Mouse (Mus musculus) midbrain, embryonic 11.5 days (tissue): Measurements from ENCODE around the gene Tshz3. TPM values are rescaled to one million over a fixed set of nuclear protein-coding genes. Genes with fewer than 3 reads are reported as not detected.
A peak's percentile ranks its signal among the peaks of the same experiment; 100 is the strongest.

Experiments
- ATAC-seq: fragments of 200-750 bp; cut with Nextera tagmentation; 2 replicates; pipeline ENCODE4 v1.8.0; 2017; ENCODE audit warnings: moderate TSS enrichment, moderate library complexity; ENCODE audit not compliant: low FRiP score
- DNase-seq: peaks from one replicate; pipeline ENCODE4 v3.0.0; 2015; ENCODE audit warnings: low spot score; ENCODE audit errors: missing footprints
- H3K27ac ChIP-seq: fragments of 300-500 bp; sonication (generic); 2 replicates; pipeline ENCODE4 v1.5.1; 2014; ENCODE audit warnings: low read depth, low read length
- H3K27me3 ChIP-seq: fragments of 300-500 bp; sonication (generic); 2 replicates; pipeline ENCODE4 v1.6.1; 2014; ENCODE audit warnings: mild to moderate bottlenecking, low read length, moderate library complexity, mixed read lengths; ENCODE audit not compliant: control insufficient read depth, insufficient read depth
- H3K36me3 ChIP-seq: fragments of 300-500 bp; sonication (generic); 2 replicates; pipeline ENCODE4 v1.6.1; 2014; ENCODE audit warnings: mild to moderate bottlenecking, low read length, moderate library complexity, mixed read lengths; ENCODE audit not compliant: control insufficient read depth, insufficient read depth
- H3K4me1 ChIP-seq: fragments of 300-500 bp; sonication (generic); 2 replicates; pipeline ENCODE4 v1.6.1; 2014; ENCODE audit warnings: low read length; ENCODE audit not compliant: control insufficient read depth, insufficient read depth
- H3K4me2 ChIP-seq: fragments of 300-500 bp; sonication (generic); 2 replicates; pipeline ENCODE4 v1.6.1; 2014; ENCODE audit warnings: mild to moderate bottlenecking, moderate library complexity
- H3K4me3 ChIP-seq: fragments of 300-500 bp; sonication (generic); 2 replicates; pipeline ENCODE4 v1.5.1; 2014; ENCODE audit warnings: low read depth, low read length
- H3K9ac ChIP-seq: fragments of 300-500 bp; sonication (generic); 2 replicates; pipeline ENCODE4 v1.6.1; 2014; ENCODE audit warnings: low read length
- H3K9me3 ChIP-seq: fragments of 300-500 bp; sonication (generic); 2 replicates; pipeline ENCODE4 v1.6.1; 2016; ENCODE audit warnings: low read length; ENCODE audit not compliant: control insufficient read depth
- WGBS: fragments of 180-500 bp; shearing (Covaris S2); extraction: QIAGEN DNeasy Blood & Tissue Kit; methylation state at CpG from one replicate; pipeline ENCODE4 v1.1.7; 2014; 5-methylcytosine and 5-hydroxymethylcytosine counted together
- polyA plus RNA-seq: library from polyadenylated mRNA; unstranded; fragments of >200 nt; fragmentation: Nextera tagmentation; extraction: Ambion mirVana; gene quantifications from 2 replicates; pipeline ENCODE4 v1.2.1, GENCODE M21; 2014

Gene Tshz3
- polyA plus RNA-seq, 1 experiment from 2014 or later = 4.1 TPM

- peak; percentile 70 for ATAC-seq
- H3K4me2 ChIP-seq = peak overlapping the region; percentile 42; the same call in 1 of the 2 replicates
Observed at GRCm38 (mm10) chr7:36678510-36678909, 19.4 kb upstream of the Tshz3 start.

GRCm38 (mm10) chr7:36679031-36679618, 18.8 kb upstream of the Tshz3 start:
- H3K9me3 ChIP-seq = no peaks in the 10 kb centered on the region
- H3K9ac ChIP-seq = no peak overlapping the region
- peak overlapping the region; percentile 42 for H3K4me2 ChIP-seq
- H3K4me1 ChIP-seq = peaks cover 19% of the 10 kb centered on the region
- ATAC-seq (peak; percentile 62), DNase-seq (peak; percentile 92)
- H3K27me3 ChIP-seq = peaks cover 16% of the 10 kb centered on the region
- no peak overlapping the region for H3K4me3 ChIP-seq
- H3K27ac ChIP-seq = no peak overlapping the region
- WGBS = 4% methylated on average over 9 of the region's 9 CpGs
- H3K36me3 ChIP-seq = no peaks in the 10 kb centered on the region

More at GRCm38 (mm10) chr7:36678510-36678909, 19.4 kb upstream of the Tshz3 start:
- Histone ChIP-seq H3K36me3 (no peaks in the 10 kb centered on the region), H3K4me3 (no peak overlapping the region), H3K27ac (no peak overlapping the region), H3K9ac (no peak overlapping the region), H3K27me3 (peaks cover 16% of the 10 kb centered on the region), H3K4me1 (peaks cover 19% of the 10 kb centered on the region), H3K9me3 (no peaks in the 10 kb centered on the region)
- under 1% methylated on average over 10 of the region's 10 CpGs for WGBS
- peak; percentile 89 for DNase-seq

GRCm38 (mm10) chr7:36679866-36680458, 18.0 kb upstream of the Tshz3 start:
- Histone ChIP-seq H3K36me3 (no peaks in the 10 kb centered on the region), H3K27ac (no peak overlapping the region), H3K9me3 (no peaks in the 10 kb centered on the region), H3K4me2 (peak overlapping the region; percentile 42), H3K4me3 (peak overlapping the region; percentile 10; the same call in 1 of the 2 replicates), H3K9ac (no peak overlapping the region), H3K4me1 (peaks cover 19% of the 10 kb centered on the region), H3K27me3 (peaks cover 16% of the 10 kb centered on the region)
- under 1% methylated on average over 16 of the region's 18 CpGs for WGBS
- peak; percentile 93 for DNase-seq
- peak; percentile 54; the same call in 1 of the 2 replicates for ATAC-seq

- Histone ChIP-seq H3K27ac (no peak overlapping the region), H3K4me1 (no peaks in the 10 kb centered on the region), H3K36me3 (no peaks in the 10 kb centered on the region), H3K4me2 (no peak overlapping the region), H3K4me3 (no peak overlapping the region), H3K27me3 (peaks cover 33% of the 10 kb centered on the region), H3K9ac (no peak overlapping the region), H3K9me3 (no peaks in the 10 kb centered on the region)
- no peak for ATAC-seq
- WGBS = 75% methylated on average over 1 of the region's 1 CpGs
- no peak for DNase-seq
Observed at GRCm38 (mm10) chr7:36687508-36687907, 10.4 kb upstream of the Tshz3 start.

- DNase-seq (no peak), ATAC-seq (no peak)
- no peak overlapping the region for H3K4me3 ChIP-seq
- no peak overlapping the region for H3K27ac ChIP-seq
- H3K9ac ChIP-seq = no peak overlapping the region
- no peaks in the 10 kb centered on the region for H3K9me3 ChIP-seq
- no peaks in the 10 kb centered on the region for H3K36me3 ChIP-seq
- H3K4me1 ChIP-seq = no peaks in the 10 kb centered on the region
- WGBS = 68% methylated on average over 7 of the region's 7 CpGs
- H3K27me3 ChIP-seq = peaks cover 50% of the 10 kb centered on the region
- no peak overlapping the region for H3K4me2 ChIP-seq
Observed at GRCm38 (mm10) chr7:36689049-36689793, 8.7 kb upstream of the Tshz3 start.

GRCm38 (mm10) chr7:36690551-36690950, 7.4 kb upstream of the Tshz3 start:
- Histone ChIP-seq H3K4me3 (no peak overlapping the region), H3K4me2 (no peak overlapping the region), H3K36me3 (no peaks in the 10 kb centered on the region), H3K9me3 (no peaks in the 10 kb centered on the region), H3K27ac (no peak overlapping the region), H3K4me1 (peaks cover 4% of the 10 kb centered on the region; the same call in 1 of the 2 replicates), H3K9ac (no peak overlapping the region), H3K27me3 (peaks cover 63% of the 10 kb centered on the region)
- ATAC-seq (no peak), DNase-seq (peak; percentile 86)
- WGBS = under 1% methylated on average over 19 of the region's 19 CpGs

GRCm38 (mm10) chr7:36691617-36692016, 6.3 kb upstream of the Tshz3 start:
- Histone ChIP-seq H3K27ac (no peak overlapping the region), H3K36me3 (no peaks in the 10 kb centered on the region), H3K4me2 (no peak overlapping the region), H3K9ac (no peak overlapping the region), H3K9me3 (no peaks in the 10 kb centered on the region), H3K27me3 (peaks cover 67% of the 10 kb centered on the region), H3K4me3 (no peak overlapping the region), H3K4me1 (peaks cover 4% of the 10 kb centered on the region; the same call in 1 of the 2 replicates)
- 2% methylated on average over 14 of the region's 14 CpGs for WGBS
- DNase-seq (peak; percentile 93), ATAC-seq (no peak)

GRCm38 (mm10) chr7:36692381-36692780, 5.5 kb upstream of the Tshz3 start:
- H3K4me2 ChIP-seq = no peak overlapping the region
- peaks cover 67% of the 10 kb centered on the region for H3K27me3 ChIP-seq
- H3K4me3 ChIP-seq = no peak overlapping the region
- H3K4me1 ChIP-seq = peaks cover 4% of the 10 kb centered on the region; the same call in 1 of the 2 replicates
- H3K36me3 ChIP-seq = no peaks in the 10 kb centered on the region
- H3K27ac ChIP-seq = no peak overlapping the region
- DNase-seq (peak; percentile 93), ATAC-seq (no peak)
- H3K9ac ChIP-seq = no peak overlapping the region
- 2% methylated on average over 5 of the region's 5 CpGs for WGBS
- no peaks in the 10 kb centered on the region for H3K9me3 ChIP-seq

GRCm38 (mm10) chr7:36693081-36693480, 4.8 kb upstream of the Tshz3 start:
- WGBS = 6% methylated on average over 3 of the region's 3 CpGs
- H3K36me3 ChIP-seq = no peaks in the 10 kb centered on the region
- no peak overlapping the region for H3K4me3 ChIP-seq
- no peak overlapping the region for H3K4me2 ChIP-seq
- peaks cover 4% of the 10 kb centered on the region; the same call in 1 of the 2 replicates for H3K4me1 ChIP-seq
- H3K27me3 ChIP-seq = peaks cover 67% of the 10 kb centered on the region
- DNase-seq (no peak), ATAC-seq (no peak)
- no peak overlapping the region for H3K9ac ChIP-seq
- no peaks in the 10 kb centered on the region for H3K9me3 ChIP-seq
- H3K27ac ChIP-seq = no peak overlapping the region
